Mouse (Mus musculus) heart, postnatal 0 days (tissue): ENCODE measurements around the gene Tbx6. TPM values are rescaled to one million over a fixed set of nuclear protein-coding genes. Genes with fewer than 3 reads are reported as not detected.

Source experiments
- ATAC-seq: fragments of 200-750 bp; cut with Nextera tagmentation; 2 replicates; pipeline ENCODE4 v1.8.0; 2017; ENCODE audit warnings: low read depth, moderate number of reproducible peaks, moderate library complexity; ENCODE audit not compliant: insufficient read depth
- DNase-seq: peaks from one replicate; pipeline ENCODE4 v3.0.0-alpha.2; 2016; ENCODE audit warnings: low spot score
- H3K27ac ChIP-seq: fragments of 300-500 bp; sonication (generic); 2 replicates; pipeline ENCODE4 v1.5.1; 2014; ENCODE audit warnings: low read depth, mild to moderate bottlenecking
- H3K27me3 ChIP-seq: fragments of 300-500 bp; sonication (generic); 2 replicates; pipeline ENCODE4 v1.6.1; 2014; ENCODE audit warnings: low read length, mixed read lengths; ENCODE audit not compliant: control insufficient read depth, insufficient read depth
- H3K36me3 ChIP-seq: fragments of 300-500 bp; sonication (generic); replicated peaks from 2 replicates; pipeline ENCODE4 v1.6.1; 2014; ENCODE audit warnings: low read length, mixed read lengths; ENCODE audit not compliant: control insufficient read depth, insufficient read depth
- H3K4me1 ChIP-seq: fragments of 300-500 bp; sonication (generic); 2 replicates; pipeline ENCODE4 v1.6.1; 2014; ENCODE audit warnings: antibody characterized with exemption; ENCODE audit not compliant: control insufficient read depth, insufficient read depth
- H3K4me2 ChIP-seq: fragments of 300-500 bp; sonication (generic); 2 replicates; pipeline ENCODE4 v1.6.1; 2014; ENCODE audit warnings: low read depth, mild to moderate bottlenecking, low read length, moderate library complexity
- H3K4me3 ChIP-seq: fragments of 300-500 bp; sonication (generic); 2 replicates; pipeline ENCODE4 v1.5.1; 2014; ENCODE audit warnings: low read depth, low read length
- H3K9ac ChIP-seq: fragments of 300-500 bp; sonication (generic); replicated peaks from 2 replicates; pipeline ENCODE4 v1.6.1; 2014; ENCODE audit warnings: low read depth, low read length, mixed read lengths
- H3K9me3 ChIP-seq: fragments of 300-500 bp; sonication (generic); replicated peaks from 2 replicates; pipeline ENCODE4 v1.6.1; 2016; ENCODE audit warnings: low read length; ENCODE audit not compliant: control insufficient read depth
- CTCF ChIP-seq: IDR thresholded peaks from 2 replicates; pipeline ENCODE4 v1.5.1; 2016; ENCODE audit warnings: antibody characterized with exemption, control low read depth, low read depth
- EP300 ChIP-seq: IDR thresholded peaks from 2 replicates; pipeline ENCODE4 v1.6.1; 2016; ENCODE audit warnings: antibody characterized with exemption, low read depth
- WGBS: fragments of 180-500 bp; shearing (Covaris S2); extraction: QIAGEN DNeasy Blood & Tissue Kit; methylation state at CpG from one replicate; pipeline ENCODE4 v1.1.7; 2014; 5-methylcytosine and 5-hydroxymethylcytosine counted together
- polyA plus RNA-seq: library from polyadenylated mRNA; unstranded; fragments of >200 nt; fragmentation: Nextera tagmentation; extraction: Ambion mirVana; gene quantifications from 2 replicates; pipeline ENCODE4 v1.2.1, GENCODE M21; 2015
- total RNA-seq: library from RNA; depleted of rRNA; stranded (reverse); fragments of >200 nt; gene quantifications from 2 replicates; pipeline ENCODE4 v1.2.3, GENCODE M21; 2014; ENCODE audit warnings: low replicate concordance

The Tbx6 gene
- total and polyA plus RNA-seq, 2 experiments from 2014 or later = 0.23 TPM; not detected in 1

DNA sequence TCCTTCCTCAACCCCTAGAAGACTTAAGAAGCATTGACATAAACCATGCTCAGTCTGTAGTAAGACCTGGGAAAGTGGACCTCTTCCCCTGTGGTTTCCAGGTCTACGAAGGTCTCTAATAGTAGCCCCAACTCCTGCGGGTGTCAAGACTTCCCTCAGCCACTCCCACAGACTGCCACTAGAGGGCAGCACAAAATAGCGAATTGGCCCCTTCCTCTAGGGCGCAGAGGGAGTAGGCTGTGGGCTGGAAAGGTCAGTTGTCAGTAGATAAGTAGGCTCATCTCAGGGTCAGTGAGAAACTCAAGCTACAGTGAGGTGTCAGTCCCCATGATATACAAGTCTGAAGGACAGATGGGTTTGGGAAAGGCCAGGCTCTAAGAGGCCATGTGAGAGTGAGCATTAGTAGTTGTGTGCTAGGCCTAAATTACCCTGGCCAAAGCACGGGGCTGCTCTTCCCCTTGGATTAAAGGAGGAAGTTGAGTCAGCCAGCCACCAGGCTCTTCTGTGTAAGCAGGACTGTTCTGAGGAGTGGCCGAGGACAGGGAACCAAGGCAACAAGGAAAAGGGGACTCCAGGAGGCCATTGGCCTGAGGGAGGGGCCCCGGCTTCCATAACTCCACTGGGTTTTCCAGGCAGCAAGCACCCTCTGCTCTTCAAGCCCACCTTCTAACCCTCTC lies 40.7 kb downstream of the Tbx6 start:
- H3K27me3 ChIP-seq = peaks cover 30% of the 10 kb centered on the region
- H3K36me3 ChIP-seq = no peaks in the 10 kb centered on the region
- no peaks in the 10 kb centered on the region for H3K9me3 ChIP-seq
- TF ChIP-seq CTCF (peak; percentile 92), EP300 (no peak)
- ATAC-seq = peak; percentile 45; the same call in 1 of the 2 replicates
- DNase-seq = peak; percentile 47
- no peak overlapping the region for H3K27ac ChIP-seq
- H3K4me1 ChIP-seq = no peaks in the 10 kb centered on the region; the same call in 1 of the 2 replicates
- no peak overlapping the region for H3K4me3 ChIP-seq
- WGBS = 26% methylated on average over 7 of the region's 7 CpGs
- H3K9ac ChIP-seq = no peak overlapping the region
- H3K4me2 ChIP-seq = no peak overlapping the region

DNA sequence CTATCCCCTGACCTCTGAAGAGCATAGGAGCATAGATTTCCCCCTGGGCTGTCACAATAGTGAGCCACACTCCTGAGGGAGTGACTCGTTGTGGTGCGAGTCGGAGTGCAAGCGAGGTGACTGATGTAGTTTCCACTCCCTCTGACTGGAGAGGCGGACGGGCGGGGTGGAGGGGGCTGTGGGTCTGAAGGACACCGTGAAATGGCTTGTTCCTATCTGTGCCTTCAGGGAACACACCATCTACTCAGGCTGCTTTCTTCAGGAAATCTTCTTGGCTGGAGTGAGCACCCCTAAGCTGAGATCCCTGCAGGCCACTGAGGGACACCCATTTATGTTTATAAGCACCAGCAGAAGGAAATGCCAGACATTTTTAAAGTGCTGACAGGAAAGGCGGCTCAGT lies 41.5 kb downstream of the Tbx6 start:
- no peak overlapping the region for H3K4me3 ChIP-seq
- DNase-seq = no peak
- H3K4me1 ChIP-seq = no peaks in the 10 kb centered on the region; the same call in 1 of the 2 replicates
- H3K27ac ChIP-seq = no peak overlapping the region
- 24% methylated on average over 9 of the region's 9 CpGs for WGBS
- no peaks in the 10 kb centered on the region for H3K36me3 ChIP-seq
- TF ChIP-seq EP300 (no peak), CTCF (no peak)
- H3K9me3 ChIP-seq = no peaks in the 10 kb centered on the region
- H3K4me2 ChIP-seq = peak overlapping the region; percentile 57; the same call in 1 of the 2 replicates
- H3K27me3 ChIP-seq = peaks cover 30% of the 10 kb centered on the region
- no peak overlapping the region for H3K9ac ChIP-seq
- no peak for ATAC-seq

DNA sequence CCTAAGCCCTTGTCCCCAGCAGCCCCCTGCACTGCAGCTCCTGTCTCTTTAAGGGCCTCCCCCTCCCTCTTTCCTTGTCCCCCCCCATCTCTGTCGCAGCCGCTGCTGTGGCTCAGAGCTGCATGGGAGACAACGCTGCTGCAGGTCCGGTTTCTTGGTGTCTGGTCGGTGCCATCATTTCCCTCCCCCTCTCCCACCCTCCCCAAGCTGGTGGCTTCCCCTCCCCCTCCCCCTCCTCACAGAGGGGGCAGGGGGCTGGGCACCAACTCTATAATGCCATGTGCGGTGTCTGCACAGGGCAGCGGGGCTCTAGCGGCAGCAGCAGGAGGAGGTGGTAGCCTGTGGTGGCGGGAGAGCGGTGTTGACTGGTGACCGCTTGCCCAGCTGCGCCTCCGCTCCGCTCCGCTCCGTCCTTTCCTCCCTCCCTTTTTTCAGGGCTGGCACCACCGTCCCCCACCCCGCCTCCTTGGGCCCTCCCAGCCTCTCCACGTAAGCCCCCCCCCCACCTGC lies 42.0 kb downstream of the Tbx6 start:
- Histone ChIP-seq H3K36me3 (no peaks in the 10 kb centered on the region), H3K9me3 (no peaks in the 10 kb centered on the region), H3K27me3 (peaks cover 30% of the 10 kb centered on the region), H3K9ac (no peak overlapping the region; the same call in 1 of the 2 replicates), H3K27ac (no peak overlapping the region), H3K4me1 (no peaks in the 10 kb centered on the region; the same call in 1 of the 2 replicates), H3K4me3 (peak overlapping the region; percentile 24), H3K4me2 (peak overlapping the region; percentile 57)
- DNase-seq = no peak
- 0 out of 2 replicates have a peak, but pooled peaks have one; percentile 18 for ATAC-seq
- WGBS = 3% methylated on average over 18 of the region's 19 CpGs
- TF ChIP-seq EP300 (no peak), CTCF (no peak)

DNA sequence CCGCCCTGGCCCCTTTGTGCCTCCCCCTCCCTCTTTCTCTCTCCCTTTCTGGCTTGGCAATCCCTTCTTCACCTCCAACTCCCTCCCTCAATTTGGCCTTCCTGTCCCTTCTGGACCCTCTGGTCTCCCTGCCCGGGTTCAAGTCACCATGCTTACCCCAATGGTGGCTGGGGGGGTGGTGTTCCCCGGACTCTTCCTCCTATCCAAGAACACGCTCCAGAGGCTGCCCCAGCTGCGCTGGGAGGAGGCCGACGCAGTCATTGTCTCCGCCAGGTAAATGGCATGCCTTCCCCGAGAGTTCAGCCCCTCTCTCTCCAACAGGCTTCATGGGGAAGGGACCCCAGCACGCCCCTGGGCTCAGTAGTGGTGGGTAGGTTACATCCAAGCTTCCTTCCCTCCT lies 42.7 kb downstream of the Tbx6 start:
- WGBS = 15% methylated on average over 10 of the region's 10 CpGs
- Histone ChIP-seq H3K27ac (no peak overlapping the region), H3K27me3 (peaks cover 31% of the 10 kb centered on the region), H3K9ac (no peak overlapping the region), H3K4me3 (no peak overlapping the region), H3K36me3 (no peaks in the 10 kb centered on the region), H3K9me3 (no peaks in the 10 kb centered on the region), H3K4me1 (no peaks in the 10 kb centered on the region; the same call in 1 of the 2 replicates), H3K4me2 (no peak overlapping the region)
- DNase-seq (no peak), ATAC-seq (no peak)
- no peak for TF ChIP-seq CTCF
- TF ChIP-seq EP300 = no peak

DNA sequence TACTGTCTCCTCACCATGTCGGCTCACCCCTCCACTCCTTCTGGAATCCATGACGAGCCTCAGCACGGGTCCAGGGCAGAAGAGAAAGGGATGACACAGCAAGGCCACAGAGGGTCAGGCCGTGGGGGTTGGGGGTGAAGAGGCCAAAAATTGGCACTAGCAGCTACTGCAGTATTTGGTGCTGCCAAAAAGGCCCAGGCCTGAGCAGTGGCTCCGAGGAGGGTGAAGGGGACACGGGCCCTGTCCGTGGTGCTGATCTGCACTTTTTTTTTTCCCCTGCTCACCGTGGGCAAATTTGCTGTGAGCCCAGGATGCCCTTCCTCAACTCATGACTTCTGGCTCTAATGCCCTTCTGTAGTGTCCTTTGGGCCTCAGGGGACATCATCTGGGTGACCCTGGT lies 44.1 kb downstream of the Tbx6 start:
- ATAC-seq = no peak
- TF ChIP-seq EP300 (no peak), CTCF (no peak)
- Histone ChIP-seq H3K4me2 (no peak overlapping the region), H3K9me3 (no peaks in the 10 kb centered on the region), H3K27ac (no peak overlapping the region), H3K4me1 (no peaks in the 10 kb centered on the region; the same call in 1 of the 2 replicates), H3K9ac (no peak overlapping the region), H3K36me3 (no peaks in the 10 kb centered on the region), H3K4me3 (no peak overlapping the region), H3K27me3 (peaks cover 42% of the 10 kb centered on the region)
- WGBS = 13% methylated on average over 8 of the region's 8 CpGs
- DNase-seq = no peak
